Mouse (Mus musculus): ENCODE results near the gene BC048562. TPM values are rescaled to one million over a fixed set of nuclear protein-coding genes. Genes with fewer than 3 reads are reported as not detected.

The BC048562 gene
- total and polyA plus RNA-seq, 3 experiments = not detected

DNA sequence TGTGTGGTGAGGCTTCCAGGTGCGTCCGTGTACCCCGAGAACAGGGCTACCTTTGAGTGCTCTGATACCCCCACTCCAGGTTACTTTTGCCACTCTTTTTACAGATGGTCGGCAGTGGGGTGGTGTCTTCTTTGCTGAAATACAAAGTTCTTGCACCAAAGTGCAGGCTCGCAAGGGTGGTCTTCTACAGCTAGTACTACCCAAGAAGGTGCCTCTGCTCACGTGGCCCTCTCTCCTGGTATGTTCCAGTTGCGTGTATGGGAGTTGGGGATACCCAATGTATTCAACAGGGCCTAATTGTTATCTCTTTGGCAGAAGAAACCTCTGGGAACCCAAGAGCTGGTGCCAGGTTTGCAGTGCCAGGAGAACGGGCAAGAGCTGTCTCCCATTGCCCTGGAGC lies 57.0 kb downstream of the BC048562 start:
- DNase-seq (ENCODE audit: low read depth, low spot score) = no peak
- no peaks in the 10 kb centered on the region for H3K27me3 ChIP-seq (ENCODE audit: control insufficient read depth in 1 of 2, insufficient read depth in 2 of 2, low read length in 2 of 2)
- H3K4me3 ChIP-seq (ENCODE audit: control insufficient read depth in 1 of 2, insufficient read depth in 1 of 2, low read depth in 2 of 2, low read length in 2 of 2) = no peak overlapping the region
- no peaks in the 10 kb centered on the region for H3K9me3 ChIP-seq (replicated peaks; ENCODE audit: insufficient read depth, low read length)
- peaks cover 4 to 9% of the 10 kb centered on the region in 2 experiments for H3K4me1 ChIP-seq (ENCODE audit: control insufficient read depth in 1 of 2, insufficient read depth in 2 of 2, low read length in 2 of 2)
- TF ChIP-seq SIN3A (IDR thresholded peaks at IDR 0.05; ENCODE audit: low read length) (no peak), NELFE (IDR thresholded peaks at IDR 0.05; ENCODE audit: low read depth, low read length) (no peak), GABPA (IDR thresholded peaks at IDR 0.05; ENCODE audit: low read depth, low read length) (no peak), ZC3H11A (IDR thresholded peaks at IDR 0.05; ENCODE audit: low read depth, low read length) (no peak), POLR2AphosphoS2 (IDR thresholded peaks at IDR 0.05; ENCODE audit: low read length) (no peak), USF1 (IDR thresholded peaks at IDR 0.05; ENCODE audit: low read depth, low read length) (no peak), POLR2AphosphoS5 (IDR thresholded peaks at IDR 0.05; ENCODE audit: borderline replicate concordance, low read depth, low read length) (no peak)
- no peak overlapping the region for H3K9ac ChIP-seq (ENCODE audit: control insufficient read depth, low read depth, low read length, poor library complexity, severe bottlenecking)
- peaks cover 5 to 25% of the 10 kb centered on the region in 2 experiments; a peak in 3 of 4 replicates for H3K36me3 ChIP-seq (ENCODE audit: control insufficient read depth in 1 of 2, insufficient read depth in 2 of 2, low read length in 2 of 2)
- no peak overlapping the region for H3K27ac ChIP-seq (ENCODE audit: control insufficient read depth, low read depth, low read length)
- H3K79me2 ChIP-seq (ENCODE audit: control insufficient read depth, insufficient read depth, low read length, poor library complexity) = peaks cover 23% of the 10 kb centered on the region

DNA sequence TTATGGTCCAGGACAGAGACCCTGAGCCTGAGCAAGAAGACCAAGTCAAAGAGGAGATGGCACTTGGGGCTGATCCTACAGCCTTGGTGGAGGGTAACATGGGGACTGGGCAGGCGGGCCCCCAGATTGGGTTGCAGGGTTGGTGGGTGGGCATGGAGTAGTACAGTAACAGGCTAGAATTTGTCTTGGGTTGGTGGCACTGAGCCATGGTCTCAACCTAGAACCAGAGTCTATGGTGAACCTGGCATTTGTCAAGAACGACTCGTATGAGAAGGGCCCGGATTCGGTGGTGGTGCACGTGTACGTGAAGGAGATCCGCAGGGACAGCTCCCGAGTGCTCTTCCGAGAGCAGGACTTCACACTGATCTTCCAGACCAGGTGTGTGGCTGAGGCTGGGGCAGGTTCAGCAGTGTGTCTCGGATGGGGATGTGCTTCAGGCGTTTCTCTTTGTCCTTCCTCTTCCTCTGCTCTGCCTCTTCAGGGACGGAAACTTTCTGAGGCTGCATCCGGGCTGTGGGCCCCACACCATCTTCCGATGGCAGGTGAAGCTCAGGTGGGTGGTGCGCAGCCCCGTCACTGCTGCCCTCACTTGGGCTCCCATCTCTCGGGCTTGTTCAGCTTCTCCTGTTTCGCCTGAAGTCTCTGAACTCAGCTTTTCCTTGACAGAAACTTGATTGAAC lies 58.0 kb downstream of the BC048562 start:
- no peak for TF ChIP-seq NRF1 (IDR thresholded peaks at IDR 0.05; ENCODE audit: insufficient read depth, low read depth, low read length, poor library complexity, severe bottlenecking)
- H3K9me3 ChIP-seq (replicated peaks; ENCODE audit: insufficient read depth, low read length) = no peaks in the 10 kb centered on the region
- no peaks in the 10 kb centered on the region for H3K27me3 ChIP-seq (ENCODE audit: control insufficient read depth in 1 of 2, insufficient read depth in 2 of 2, low read length in 2 of 2)
- H3K36me3 ChIP-seq (ENCODE audit: control insufficient read depth in 1 of 2, insufficient read depth in 2 of 2, low read length in 2 of 2) = peaks cover 5 to 26% of the 10 kb centered on the region in 2 experiments; a peak in 3 of 4 replicates
- H3K27ac ChIP-seq (ENCODE audit: control insufficient read depth, low read depth, low read length) = no peak overlapping the region
- DNase-seq (ENCODE audit: low read depth, low spot score) = no peak
- H3K4me3 ChIP-seq (ENCODE audit: control insufficient read depth in 1 of 2, insufficient read depth in 1 of 2, low read depth in 2 of 2, low read length in 2 of 2) = no peak overlapping the region
- peaks cover 4 to 9% of the 10 kb centered on the region in 2 experiments for H3K4me1 ChIP-seq (ENCODE audit: control insufficient read depth in 1 of 2, insufficient read depth in 2 of 2, low read length in 2 of 2)
- no peak overlapping the region for H3K9ac ChIP-seq (ENCODE audit: control insufficient read depth, low read depth, low read length, poor library complexity, severe bottlenecking)
- peaks cover 23% of the 10 kb centered on the region for H3K79me2 ChIP-seq (ENCODE audit: control insufficient read depth, insufficient read depth, low read length, poor library complexity)

DNA sequence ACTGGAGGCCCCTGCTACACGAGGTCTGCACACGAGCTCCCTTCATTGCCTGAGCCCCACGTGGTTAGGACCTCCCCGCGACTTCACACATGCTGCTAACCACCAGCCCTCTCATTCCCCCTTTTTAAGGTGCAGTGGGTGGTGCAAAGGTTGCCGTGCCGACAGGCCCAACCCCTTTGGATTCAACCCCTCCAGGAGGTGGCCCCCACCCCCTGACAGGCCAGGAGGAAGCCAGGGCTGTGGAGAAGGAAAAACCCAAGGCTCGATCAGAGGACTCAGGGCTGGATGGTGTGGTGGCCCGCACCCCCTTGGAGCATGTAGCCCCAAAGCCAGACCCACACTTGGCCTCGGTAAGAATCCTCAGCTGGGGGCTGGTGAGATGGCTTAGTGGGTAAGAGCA lies 58.6 kb downstream of the BC048562 start:
- DNase-seq (ENCODE audit: low read depth, low spot score) = no peak
- Histone ChIP-seq H3K36me3 (ENCODE audit: control insufficient read depth in 1 of 2, insufficient read depth in 2 of 2, low read length in 2 of 2) (peaks cover 5 to 29% of the 10 kb centered on the region in 2 experiments; a peak in 3 of 4 replicates), H3K27me3 (ENCODE audit: control insufficient read depth in 1 of 2, insufficient read depth in 2 of 2, low read length in 2 of 2) (no peaks in the 10 kb centered on the region), H3K27ac (ENCODE audit: control insufficient read depth, low read depth, low read length) (no peak overlapping the region), H3K9me3 (replicated peaks; ENCODE audit: insufficient read depth, low read length) (no peaks in the 10 kb centered on the region), H3K79me2 (ENCODE audit: control insufficient read depth, insufficient read depth, low read length, poor library complexity) (peaks cover 23% of the 10 kb centered on the region), H3K4me3 (ENCODE audit: control insufficient read depth in 1 of 2, insufficient read depth in 1 of 2, low read depth in 2 of 2, low read length in 2 of 2) (no peak overlapping the region), H3K4me1 (ENCODE audit: control insufficient read depth in 1 of 2, insufficient read depth in 2 of 2, low read length in 2 of 2) (peaks cover 4 to 8% of the 10 kb centered on the region in 2 experiments), H3K9ac (ENCODE audit: control insufficient read depth, low read depth, low read length, poor library complexity, severe bottlenecking) (no peak overlapping the region)
- TF ChIP-seq ETS1 (IDR thresholded peaks at IDR 0.05; ENCODE audit: low read depth, low read length) (no peak), SIN3A (IDR thresholded peaks at IDR 0.05; ENCODE audit: low read length) (no peak), POLR2A (IDR thresholded peaks at IDR 0.05; ENCODE audit: control insufficient read depth in 1 of 2, insufficient read depth in 1 of 2, low read depth in 1 of 2, low read length in 2 of 2, poor library complexity in 1 of 2) (no peak), MXI1 (IDR thresholded peaks at IDR 0.05; ENCODE audit: low read depth, low read length) (no peak), CTCF (IDR thresholded peaks at IDR 0.05 in 2 of 3, conservative IDR thresholded peaks at IDR 0.05 in 1 of 3; ENCODE audit: control insufficient read depth in 1 of 3, insufficient read depth in 1 of 3, low read depth in 2 of 3, low read length in 3 of 3, poor library complexity in 1 of 3, severe bottlenecking in 1 of 3) (no peak), ELF1 (IDR thresholded peaks at IDR 0.05; ENCODE audit: low read depth, low read length) (no peak), MAFK (IDR thresholded peaks at IDR 0.05; ENCODE audit: borderline replicate concordance, low read depth, low read length) (no peak), TCF12 (IDR thresholded peaks at IDR 0.05; ENCODE audit: low read depth, low read length) (no peak), USF2 (IDR thresholded peaks at IDR 0.05; ENCODE audit: borderline replicate concordance in 1 of 2, insufficient read depth in 1 of 2, low read depth in 1 of 2, low read length in 2 of 2) (no peak), EP300 (IDR thresholded peaks at IDR 0.05; ENCODE audit: low read depth in 1 of 2, low read length in 2 of 2) (no peak), E2F4 (IDR thresholded peaks at IDR 0.05; ENCODE audit: borderline replicate concordance, low read depth, low read length) (no peak), MYB (IDR thresholded peaks at IDR 0.05; ENCODE audit: low read depth, low read length) (no peak)
